Mouse (Mus musculus) neural tube, embryonic 13.5 days (tissue): ENCODE data around the gene Pdzd2. TPM values are rescaled to one million over a fixed set of nuclear protein-coding genes. Genes with fewer than 3 reads are reported as not detected.

ENCODE experiments used
- ATAC-seq: fragments of 200-750 bp; cut with Nextera tagmentation; 2 replicates; pipeline ENCODE4 v1.8.0; 2017; ENCODE audit warnings: low read depth, mild to moderate bottlenecking, moderate TSS enrichment, moderate library complexity
- H3K27ac ChIP-seq: fragments of 300-500 bp; sonication (generic); replicated peaks from 2 replicates; pipeline ENCODE4 v1.5.1; 2015; ENCODE audit warnings: moderate library complexity, mild to moderate bottlenecking, inconsistent platforms
- H3K27me3 ChIP-seq: fragments of 300-500 bp; sonication (generic); 2 replicates; pipeline ENCODE4 v1.6.1; 2015; ENCODE audit warnings: mild to moderate bottlenecking, inconsistent platforms
- H3K36me3 ChIP-seq: fragments of 300-500 bp; sonication (generic); 2 replicates; pipeline ENCODE4 v1.6.1; 2015; ENCODE audit warnings: mild to moderate bottlenecking, inconsistent platforms
- H3K4me1 ChIP-seq: fragments of 300-500 bp; sonication (generic); replicated peaks from 2 replicates; pipeline ENCODE4 v1.6.1; 2015; ENCODE audit warnings: inconsistent platforms
- H3K4me2 ChIP-seq: fragments of 300-500 bp; sonication (generic); 2 replicates; pipeline ENCODE4 v1.6.1; 2015; ENCODE audit warnings: inconsistent platforms, mild to moderate bottlenecking, moderate library complexity
- H3K4me3 ChIP-seq: fragments of 300-500 bp; sonication (generic); 2 replicates; pipeline ENCODE4 v1.5.1; 2015; ENCODE audit warnings: mild to moderate bottlenecking, inconsistent platforms
- H3K9ac ChIP-seq: fragments of 300-500 bp; sonication (generic); 2 replicates; pipeline ENCODE4 v1.6.1; 2015; ENCODE audit warnings: moderate library complexity, mild to moderate bottlenecking, inconsistent platforms
- H3K9me3 ChIP-seq: fragments of 300-500 bp; sonication (generic); 2 replicates; pipeline ENCODE4 v1.6.1; 2016; ENCODE audit warnings: inconsistent platforms
- WGBS: fragments of 180-500 bp; shearing (Covaris S2); methylation state at CpG from one replicate; pipeline ENCODE4 v1.1.7; 2015; 5-methylcytosine and 5-hydroxymethylcytosine counted together
- polyA plus RNA-seq: library from polyadenylated mRNA; unstranded; fragments of >200 nt; fragmentation: Nextera tagmentation; extraction: Ambion mirVana; gene quantifications from 2 replicates; pipeline ENCODE4 v1.2.1, GENCODE M21; 2015

Pdzd2 gene
- polyA plus RNA-seq, 1 experiment from 2014 or later = 6.0 TPM

- Histone ChIP-seq H3K27ac (no peak overlapping the region), H3K9ac (no peak overlapping the region), H3K4me1 (no peaks in the 10 kb centered on the region), H3K4me2 (no peak overlapping the region), H3K4me3 (no peak overlapping the region), H3K36me3 (no peaks in the 10 kb centered on the region), H3K27me3 (no peaks in the 10 kb centered on the region), H3K9me3 (no peaks in the 10 kb centered on the region)
- WGBS = 77% methylated on average over 6 of the region's 6 CpGs
- no peak for ATAC-seq
Measured at GRCm38 (mm10) chr15:12721684-12722500, 17.8 kb downstream of the Pdzd2 start.

- H3K4me3 ChIP-seq = no peak overlapping the region
- H3K27ac ChIP-seq = no peak overlapping the region
- no peak for ATAC-seq
- no peaks in the 10 kb centered on the region for H3K9me3 ChIP-seq
- H3K4me1 ChIP-seq = no peaks in the 10 kb centered on the region
- no peak overlapping the region for H3K9ac ChIP-seq
- 84% methylated on average over 14 of the region's 14 CpGs for WGBS
- H3K4me2 ChIP-seq = no peak overlapping the region
- no peaks in the 10 kb centered on the region for H3K36me3 ChIP-seq
- no peaks in the 10 kb centered on the region for H3K27me3 ChIP-seq
Measured at GRCm38 (mm10) chr15:12718819-12719218, 20.9 kb downstream of the Pdzd2 start.

GRCm38 (mm10) chr15:12717410-12717809 is 22.3 kb downstream of the Pdzd2 start:
- ATAC-seq = no peak
- H3K36me3 ChIP-seq = no peaks in the 10 kb centered on the region
- 87% methylated on average over 3 of the region's 3 CpGs for WGBS
- no peaks in the 10 kb centered on the region for H3K27me3 ChIP-seq
- no peak overlapping the region for H3K4me3 ChIP-seq
- H3K27ac ChIP-seq = no peak overlapping the region
- no peak overlapping the region for H3K4me2 ChIP-seq
- no peaks in the 10 kb centered on the region for H3K9me3 ChIP-seq
- no peak overlapping the region for H3K9ac ChIP-seq
- no peaks in the 10 kb centered on the region for H3K4me1 ChIP-seq

- Histone ChIP-seq H3K4me1 (no peaks in the 10 kb centered on the region), H3K9ac (no peak overlapping the region), H3K4me3 (no peak overlapping the region), H3K4me2 (no peak overlapping the region), H3K36me3 (no peaks in the 10 kb centered on the region), H3K27me3 (no peaks in the 10 kb centered on the region), H3K27ac (no peak overlapping the region), H3K9me3 (no peaks in the 10 kb centered on the region)
- 90% methylated on average over 8 of the region's 8 CpGs for WGBS
- ATAC-seq = no peak
Measured at GRCm38 (mm10) chr15:12716881-12717280, 22.8 kb downstream of the Pdzd2 start.

- no peak for ATAC-seq
- H3K4me1 ChIP-seq = no peaks in the 10 kb centered on the region
- no peak overlapping the region for H3K4me3 ChIP-seq
- H3K27ac ChIP-seq = no peak overlapping the region
- no peaks in the 10 kb centered on the region for H3K27me3 ChIP-seq
- no peak overlapping the region for H3K9ac ChIP-seq
- no peaks in the 10 kb centered on the region for H3K36me3 ChIP-seq
- no peak overlapping the region for H3K4me2 ChIP-seq
- no peaks in the 10 kb centered on the region for H3K9me3 ChIP-seq
- WGBS = 93% methylated on average over 2 of the region's 2 CpGs
Measured at GRCm38 (mm10) chr15:12714322-12714721, 25.4 kb downstream of the Pdzd2 start.

- H3K9me3 ChIP-seq = no peaks in the 10 kb centered on the region
- H3K27ac ChIP-seq = no peak overlapping the region
- WGBS = 81% methylated on average over 2 of the region's 2 CpGs
- no peak overlapping the region for H3K4me3 ChIP-seq
- H3K36me3 ChIP-seq = no peaks in the 10 kb centered on the region
- no peak overlapping the region for H3K4me2 ChIP-seq
- no peak for ATAC-seq
- no peak overlapping the region for H3K9ac ChIP-seq
- no peaks in the 10 kb centered on the region for H3K27me3 ChIP-seq
- H3K4me1 ChIP-seq = no peaks in the 10 kb centered on the region
Measured at GRCm38 (mm10) chr15:12713216-12713615, 26.5 kb downstream of the Pdzd2 start.

GRCm38 (mm10) chr15:12710036-12710435 is 29.7 kb downstream of the Pdzd2 start:
- Histone ChIP-seq H3K4me2 (no peak overlapping the region), H3K9ac (no peak overlapping the region), H3K27me3 (no peaks in the 10 kb centered on the region), H3K9me3 (no peaks in the 10 kb centered on the region), H3K4me1 (no peaks in the 10 kb centered on the region), H3K4me3 (no peak overlapping the region), H3K27ac (no peak overlapping the region), H3K36me3 (no peaks in the 10 kb centered on the region)
- no peak for ATAC-seq
- 91% methylated on average over 3 of the region's 3 CpGs for WGBS

GRCm38 (mm10) chr15:12708297-12708696 is 31.4 kb downstream of the Pdzd2 start:
- no peak overlapping the region for H3K27ac ChIP-seq
- H3K4me2 ChIP-seq = no peak overlapping the region
- no peaks in the 10 kb centered on the region for H3K4me1 ChIP-seq
- 4% methylated on average over 1 of the region's 1 CpGs for WGBS
- ATAC-seq = no peak
- no peaks in the 10 kb centered on the region for H3K27me3 ChIP-seq
- no peaks in the 10 kb centered on the region for H3K9me3 ChIP-seq
- no peak overlapping the region for H3K4me3 ChIP-seq
- H3K36me3 ChIP-seq = no peaks in the 10 kb centered on the region
- no peak overlapping the region for H3K9ac ChIP-seq

GRCm38 (mm10) chr15:12706902-12707301 is 32.8 kb downstream of the Pdzd2 start:
- Histone ChIP-seq H3K9ac (no peak overlapping the region), H3K4me2 (no peak overlapping the region), H3K27me3 (no peaks in the 10 kb centered on the region), H3K36me3 (no peaks in the 10 kb centered on the region), H3K4me1 (no peaks in the 10 kb centered on the region), H3K27ac (no peak overlapping the region), H3K4me3 (no peak overlapping the region), H3K9me3 (no peaks in the 10 kb centered on the region)
- WGBS = 75% methylated on average over 3 of the region's 3 CpGs
- ATAC-seq = no peak

- Histone ChIP-seq H3K36me3 (no peaks in the 10 kb centered on the region), H3K9me3 (no peaks in the 10 kb centered on the region), H3K4me2 (no peak overlapping the region), H3K27ac (no peak overlapping the region), H3K9ac (no peak overlapping the region), H3K4me1 (0 out of 2 replicates have a peak, but pooled peaks cover 9% of the 10 kb centered on the region), H3K27me3 (no peaks in the 10 kb centered on the region), H3K4me3 (no peak overlapping the region)
- 53% methylated on average over 9 of the region's 9 CpGs for WGBS
- no peak for ATAC-seq
Measured at GRCm38 (mm10) chr15:12700367-12700766, 39.4 kb downstream of the Pdzd2 start.

GRCm38 (mm10) chr15:12697741-12698140 is 42.0 kb downstream of the Pdzd2 start:
- no peak for ATAC-seq
- Histone ChIP-seq H3K4me1 (0 out of 2 replicates have a peak, but pooled peaks cover 9% of the 10 kb centered on the region), H3K4me3 (no peak overlapping the region), H3K27ac (no peak overlapping the region), H3K36me3 (no peaks in the 10 kb centered on the region), H3K9me3 (no peaks in the 10 kb centered on the region), H3K9ac (no peak overlapping the region), H3K4me2 (no peak overlapping the region), H3K27me3 (no peaks in the 10 kb centered on the region)
- WGBS = 35% methylated on average over 7 of the region's 7 CpGs

- no peak for ATAC-seq
- Histone ChIP-seq H3K27ac (no peak overlapping the region), H3K9me3 (no peaks in the 10 kb centered on the region), H3K27me3 (no peaks in the 10 kb centered on the region), H3K36me3 (no peaks in the 10 kb centered on the region), H3K4me1 (0 out of 2 replicates have a peak, but pooled peaks cover 9% of the 10 kb centered on the region), H3K4me3 (no peak overlapping the region), H3K9ac (no peak overlapping the region), H3K4me2 (no peak overlapping the region)
- WGBS = 53% methylated on average over 8 of the region's 8 CpGs
Measured at GRCm38 (mm10) chr15:12696889-12697288, 42.8 kb downstream of the Pdzd2 start.
